Mouse (Mus musculus) testis, adult 2 months (tissue): Measurements from ENCODE around the gene Osmr. TPM values are rescaled to one million over a fixed set of nuclear protein-coding genes. Genes with fewer than 3 reads are reported as not detected.

Experiments used
- H3K27ac ChIP-seq: fragments of 200-500 bp; 2 replicates; pipeline ENCODE4 v1.5.1; 2012; ENCODE audit warnings: low read depth, low read length; ENCODE audit not compliant: control insufficient read depth, insufficient read depth
- H3K27me3 ChIP-seq: fragments of 200-500 bp; 2 replicates; pipeline ENCODE4 v1.6.1; 2012; ENCODE audit warnings: mild to moderate bottlenecking, low read length, moderate library complexity; ENCODE audit not compliant: control insufficient read depth, insufficient read depth
- H3K36me3 ChIP-seq: fragments of 200-500 bp; 2 replicates; pipeline ENCODE4 v1.6.1; 2012; ENCODE audit warnings: mild to moderate bottlenecking, low read length; ENCODE audit not compliant: control insufficient read depth, insufficient read depth
- H3K4me1 ChIP-seq: fragments of 200-500 bp; 2 replicates; pipeline ENCODE4 v1.6.1; 2012; ENCODE audit warnings: low read length; ENCODE audit not compliant: control insufficient read depth, insufficient read depth
- H3K4me3 ChIP-seq: fragments of 200-500 bp; 2 replicates; pipeline ENCODE4 v1.5.1; 2012; ENCODE audit warnings: low read depth, mild to moderate bottlenecking, low read length, moderate library complexity, mixed read lengths; ENCODE audit not compliant: control insufficient read depth
- CTCF ChIP-seq: fragments of 200-500 bp; IDR thresholded peaks from 2 replicates; pipeline ENCODE4 v1.5.1; 2012; ENCODE audit warnings: low read depth, mild to moderate bottlenecking, inconsistent platforms, low read length, moderate library complexity; ENCODE audit not compliant: control insufficient read depth, insufficient read depth, insufficient replicate concordance
- POLR2A ChIP-seq: fragments of 200-500 bp; IDR thresholded peaks from 2 replicates; pipeline ENCODE4 v1.6.1; 2012; ENCODE audit warnings: low read depth, mild to moderate bottlenecking, inconsistent platforms, low read length, moderate library complexity; ENCODE audit not compliant: control insufficient read depth
- polyA plus RNA-seq: library from polyadenylated mRNA; depleted of rRNA; stranded (reverse); fragments of >200 nt; gene quantifications from 2 replicates; pipeline ENCODE4 v1.2.3, GENCODE M21; 2012; rRNA removed

Osmr gene
- polyA plus RNA-seq, 1 experiment: 0.90 TPM

- Histone ChIP-seq H3K36me3 (peaks cover 9% of the 10 kb centered on the region), H3K27me3 (no peaks in the 10 kb centered on the region), H3K4me3 (no peak overlapping the region), H3K27ac (no peak overlapping the region), H3K4me1 (no peaks in the 10 kb centered on the region)
- no peak for TF ChIP-seq CTCF
- no peak for TF ChIP-seq POLR2A
Measured at GRCm38 (mm10) chr15:6791648-6792047, 83.1 kb downstream of the Osmr start.

- Histone ChIP-seq H3K27me3 (no peaks in the 10 kb centered on the region), H3K4me3 (no peak overlapping the region), H3K36me3 (peaks cover 8% of the 10 kb centered on the region), H3K4me1 (no peaks in the 10 kb centered on the region), H3K27ac (no peak overlapping the region)
- no peak for TF ChIP-seq CTCF
- TF ChIP-seq POLR2A: no peak
Measured at GRCm38 (mm10) chr15:6790011-6790410, 84.8 kb downstream of the Osmr start.

- no peak for TF ChIP-seq CTCF
- no peak for TF ChIP-seq POLR2A
- Histone ChIP-seq H3K27me3 (no peaks in the 10 kb centered on the region), H3K27ac (no peak overlapping the region), H3K4me1 (no peaks in the 10 kb centered on the region), H3K4me3 (no peak overlapping the region), H3K36me3 (peaks cover 10% of the 10 kb centered on the region)
Measured at GRCm38 (mm10) chr15:6787236-6787635, 87.5 kb downstream of the Osmr start.

GRCm38 (mm10) chr15:6786212-6786611 is 88.6 kb downstream of the Osmr start:
- TF ChIP-seq CTCF: no peak
- TF ChIP-seq POLR2A: no peak
- Histone ChIP-seq H3K36me3 (peaks cover 10% of the 10 kb centered on the region), H3K27ac (no peak overlapping the region), H3K4me1 (no peaks in the 10 kb centered on the region), H3K4me3 (no peak overlapping the region), H3K27me3 (no peaks in the 10 kb centered on the region)

GRCm38 (mm10) chr15:6772265-6772664 is 102.5 kb downstream of the Osmr start:
- no peak overlapping the region for H3K4me3 ChIP-seq
- H3K36me3 ChIP-seq: peaks cover 2% of the 10 kb centered on the region; the same call in 1 of the 2 replicates
- H3K27ac ChIP-seq: no peak overlapping the region
- TF ChIP-seq POLR2A (no peak), CTCF (no peak)
- H3K27me3 ChIP-seq: no peaks in the 10 kb centered on the region
- no peaks in the 10 kb centered on the region for H3K4me1 ChIP-seq

Other genes starting within 250 kb of the Osmr start
- gene Rictor, start 166.6 kb downstream of the Osmr start, polyA plus RNA-seq: 4.2 and 5.4 TPM in 2 replicates
- 7.6 and 8.8 TPM in 2 replicates for gene Lifr, start 215.6 kb upstream of the Osmr start, polyA plus RNA-seq